Mouse (Mus musculus): Measurements from ENCODE around the gene Arhgef3. TPM values are rescaled to one million over a fixed set of nuclear protein-coding genes. Genes with fewer than 3 reads are reported as not detected.

The Arhgef3 gene
- total and polyA plus RNA-seq, 3 experiments, result 6.7 to 15.2 (median 11.9) TPM

GRCm38 (mm10) chr14:27150011-27150640 is 35.4 kb downstream of the Arhgef3 start:
- no peaks in the 10 kb centered on the region for H3K27me3 ChIP-seq (ENCODE audit: insufficient read depth, low read length)
- DNase-seq (ENCODE audit: low spot score) (no peak), ATAC-seq (ENCODE audit: extremely low read depth, insufficient number of reproducible peaks, low FRiP score, poor library complexity, severe bottlenecking) (no peak)
- TF ChIP-seq TAL1 (conservative IDR thresholded peaks at IDR 0.05; ENCODE audit: low read depth, low read length) (no peak), POLR2AphosphoS5 (IDR thresholded peaks at IDR 0.05; ENCODE audit: insufficient replicate concordance, low read depth, low read length) (no peak)
- no peaks in the 10 kb centered on the region for H3K36me3 ChIP-seq (replicated peaks)
- H3K4me3 ChIP-seq (ENCODE audit: low read depth, low read length), result no peak overlapping the region
- no peaks in the 10 kb centered on the region for H3K4me1 ChIP-seq (ENCODE audit: insufficient read depth, low read depth, low read length)
- no peaks in the 10 kb centered on the region for H3K9me3 ChIP-seq (replicated peaks)

DNA sequence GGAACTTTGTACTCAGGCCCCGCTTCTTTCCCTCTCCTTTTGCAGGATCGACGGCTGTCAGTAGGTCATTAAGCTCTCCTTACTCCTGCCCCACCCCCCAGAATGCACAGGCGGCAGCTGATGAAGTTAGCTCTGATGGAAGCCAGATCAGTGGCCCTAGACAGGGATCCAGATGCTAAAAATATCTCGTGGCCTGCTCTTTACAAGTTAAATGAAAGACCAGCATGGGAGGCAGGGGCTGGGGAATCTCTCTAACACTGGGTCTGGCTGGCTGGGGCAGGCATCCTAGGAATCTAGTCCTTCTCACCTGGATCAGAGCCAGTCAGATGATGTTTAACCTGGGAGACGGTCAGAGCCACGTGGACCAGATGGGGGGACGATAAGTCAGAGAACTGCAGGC is 36.7 kb downstream of the Arhgef3 start:
- Histone ChIP-seq H3K4me3 (ENCODE audit: low read depth, low read length) (no peak overlapping the region), H3K9me3 (replicated peaks) (no peaks in the 10 kb centered on the region), H3K27me3 (ENCODE audit: insufficient read depth, low read length) (no peaks in the 10 kb centered on the region), H3K36me3 (replicated peaks) (no peaks in the 10 kb centered on the region), H3K4me1 (ENCODE audit: insufficient read depth, low read depth, low read length) (no peaks in the 10 kb centered on the region)
- TF ChIP-seq POLR2AphosphoS5 (IDR thresholded peaks at IDR 0.05; ENCODE audit: insufficient replicate concordance, low read depth, low read length), result no peak
- TF ChIP-seq GATA2 (IDR thresholded peaks at IDR 0.05; ENCODE audit: borderline replicate concordance, low read depth, low read length), result no peak
- no peak for TF ChIP-seq TAL1 (conservative IDR thresholded peaks at IDR 0.05; ENCODE audit: low read depth, low read length)
- TF ChIP-seq GATA1 (IDR thresholded peaks at IDR 0.05; ENCODE audit: borderline replicate concordance, low read length), result no peak
- TF ChIP-seq CTCF (IDR thresholded peaks at IDR 0.05; ENCODE audit: low read depth, low read length), result no peak
- DNase-seq (ENCODE audit: low spot score) (no peak), ATAC-seq (ENCODE audit: extremely low read depth, insufficient number of reproducible peaks, low FRiP score, poor library complexity, severe bottlenecking) (no peak)

DNA sequence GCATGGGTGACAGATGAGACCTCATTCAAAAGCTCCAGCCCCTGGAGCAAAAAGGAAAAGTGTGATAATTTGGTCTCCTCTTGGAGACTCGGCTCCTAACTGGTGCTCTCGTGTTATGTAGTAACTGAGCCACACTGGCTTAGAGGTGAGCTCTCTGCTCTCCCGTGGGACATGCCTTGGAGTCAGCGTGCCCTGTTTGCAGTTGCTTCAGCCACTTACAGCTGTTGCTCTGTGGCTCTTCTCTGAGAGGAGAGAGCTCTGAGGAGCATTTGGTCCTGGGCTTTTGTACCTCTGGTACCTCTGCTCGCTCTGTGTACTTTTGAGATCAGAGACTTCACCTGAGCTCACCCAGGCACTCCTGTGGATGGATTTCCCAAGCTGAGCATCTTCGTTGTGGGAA is 40.4 kb downstream of the Arhgef3 start:
- H3K36me3 ChIP-seq (replicated peaks), result no peaks in the 10 kb centered on the region
- no peak overlapping the region for H3K4me3 ChIP-seq (ENCODE audit: low read depth, low read length)
- H3K4me1 ChIP-seq (ENCODE audit: insufficient read depth, low read depth, low read length), result no peaks in the 10 kb centered on the region
- H3K27me3 ChIP-seq (ENCODE audit: insufficient read depth, low read length), result no peaks in the 10 kb centered on the region
- TF ChIP-seq GATA1 (IDR thresholded peaks at IDR 0.05; ENCODE audit: borderline replicate concordance, low read length), result no peak
- no peak for TF ChIP-seq GATA2 (IDR thresholded peaks at IDR 0.05; ENCODE audit: borderline replicate concordance, low read depth, low read length)
- TF ChIP-seq TAL1 (conservative IDR thresholded peaks at IDR 0.05; ENCODE audit: low read depth, low read length), result no peak
- no peak for TF ChIP-seq CTCF (IDR thresholded peaks at IDR 0.05; ENCODE audit: low read depth, low read length)
- no peak for TF ChIP-seq POLR2AphosphoS5 (IDR thresholded peaks at IDR 0.05; ENCODE audit: insufficient replicate concordance, low read depth, low read length)
- ATAC-seq (ENCODE audit: extremely low read depth, insufficient number of reproducible peaks, low FRiP score, poor library complexity, severe bottlenecking), result no peak
- no peak for DNase-seq (ENCODE audit: low spot score)
- H3K9me3 ChIP-seq (replicated peaks), result no peaks in the 10 kb centered on the region

GRCm38 (mm10) chr14:27156032-27156431 is 41.3 kb downstream of the Arhgef3 start:
- Histone ChIP-seq H3K4me3 (ENCODE audit: low read depth, low read length) (no peak overlapping the region), H3K9me3 (replicated peaks) (no peaks in the 10 kb centered on the region), H3K4me1 (ENCODE audit: insufficient read depth, low read depth, low read length) (no peaks in the 10 kb centered on the region), H3K27me3 (ENCODE audit: insufficient read depth, low read length) (no peaks in the 10 kb centered on the region), H3K36me3 (replicated peaks) (no peaks in the 10 kb centered on the region)
- ATAC-seq (ENCODE audit: extremely low read depth, insufficient number of reproducible peaks, low FRiP score, poor library complexity, severe bottlenecking) (no peak), DNase-seq (ENCODE audit: low spot score) (no peak)
- TF ChIP-seq POLR2AphosphoS5 (IDR thresholded peaks at IDR 0.05; ENCODE audit: insufficient replicate concordance, low read depth, low read length), result no peak
- no peak for TF ChIP-seq GATA1 (IDR thresholded peaks at IDR 0.05; ENCODE audit: borderline replicate concordance, low read length)
- no peak for TF ChIP-seq TAL1 (conservative IDR thresholded peaks at IDR 0.05; ENCODE audit: low read depth, low read length)
- TF ChIP-seq CTCF (IDR thresholded peaks at IDR 0.05; ENCODE audit: low read depth, low read length), result no peak
- no peak for TF ChIP-seq GATA2 (IDR thresholded peaks at IDR 0.05; ENCODE audit: borderline replicate concordance, low read depth, low read length)

GRCm38 (mm10) chr14:27158133-27158532 is 43.4 kb downstream of the Arhgef3 start:
- no peak for DNase-seq (ENCODE audit: low spot score)
- H3K9me3 ChIP-seq (replicated peaks), result no peaks in the 10 kb centered on the region
- H3K36me3 ChIP-seq (replicated peaks), result no peaks in the 10 kb centered on the region
- H3K4me3 ChIP-seq (ENCODE audit: low read depth, low read length), result no peak overlapping the region
- no peaks in the 10 kb centered on the region for H3K27me3 ChIP-seq (ENCODE audit: insufficient read depth, low read length)
- ATAC-seq (ENCODE audit: extremely low read depth, insufficient number of reproducible peaks, low FRiP score, poor library complexity, severe bottlenecking), result no peak
- TF ChIP-seq TAL1 (conservative IDR thresholded peaks at IDR 0.05; ENCODE audit: low read depth, low read length), result no peak
- TF ChIP-seq GATA2 (IDR thresholded peaks at IDR 0.05; ENCODE audit: borderline replicate concordance, low read depth, low read length), result no peak
- TF ChIP-seq CTCF (IDR thresholded peaks at IDR 0.05; ENCODE audit: low read depth, low read length), result no peak
- no peak for TF ChIP-seq POLR2AphosphoS5 (IDR thresholded peaks at IDR 0.05; ENCODE audit: insufficient replicate concordance, low read depth, low read length)
- TF ChIP-seq GATA1 (IDR thresholded peaks at IDR 0.05; ENCODE audit: borderline replicate concordance, low read length), result no peak
- H3K4me1 ChIP-seq (ENCODE audit: insufficient read depth, low read depth, low read length), result no peaks in the 10 kb centered on the region

GRCm38 (mm10) chr14:27158782-27159181 is 44.1 kb downstream of the Arhgef3 start:
- Histone ChIP-seq H3K27me3 (ENCODE audit: insufficient read depth, low read length) (no peaks in the 10 kb centered on the region), H3K4me1 (ENCODE audit: insufficient read depth, low read depth, low read length) (no peaks in the 10 kb centered on the region), H3K36me3 (replicated peaks) (no peaks in the 10 kb centered on the region), H3K4me3 (ENCODE audit: low read depth, low read length) (no peak overlapping the region), H3K9me3 (replicated peaks) (no peaks in the 10 kb centered on the region)
- ATAC-seq (ENCODE audit: extremely low read depth, insufficient number of reproducible peaks, low FRiP score, poor library complexity, severe bottlenecking), result no peak
- no peak for DNase-seq (ENCODE audit: low spot score)
- TF ChIP-seq POLR2AphosphoS5 (IDR thresholded peaks at IDR 0.05; ENCODE audit: insufficient replicate concordance, low read depth, low read length) (no peak), GATA2 (IDR thresholded peaks at IDR 0.05; ENCODE audit: borderline replicate concordance, low read depth, low read length) (no peak)

Data from G1E (cell line).